In genomic region chr12:105328396-105328795, GRCm38 (mm10) we compare ENCODE assay signal across 21 mouse cellular contexts. TPM values are rescaled to one million over a fixed set of nuclear protein-coding genes. Genes with fewer than 3 reads are reported as not detected.
A peak's percentile ranks its signal among the peaks of the same experiment; 100 is the strongest.
DNase-seq lines count a peak whose midpoint lies in the region; ATAC-seq lines count a peak whose summit lies in the region.
"Had no signal": no experiment of that assay in that cellular context is flagged by ENCODE, and none has a peak within 500 bp of the region (broad histone marks: within the 10 kb centered on the region; RNA-seq: fewer than 3 reads in every experiment).

No protein-coding gene starts in this region.

- peaks cover 12% of the 10 kb centered on the region; the same call in 1 of the 2 replicates for H3K4me1 ChIP-seq in neural tube, embryonic 15.5 days
- H3K4me1 ChIP-seq: heart, embryonic 10.5 days; neural tube, embryonic 12.5 days had no signal

- peak; percentile 87 for DNase-seq in right cerebral cortex, adult 18-20 months
- DNase-seq in right cerebral cortex, postnatal 4 days: no peak
- peak; percentile 60 to 86 for DNase-seq in frontal cortex, postnatal 36 days (ENCODE audit: low spot score in 2 of 2)
- peak; percentile 68 to 74 for DNase-seq in left cerebral cortex, postnatal 36 days (ENCODE audit: low spot score in 2 of 2)
- no peak for DNase-seq in embryo, embryonic 10 days (ENCODE audit: low spot score)
- no peak for DNase-seq in urinary bladder, postnatal 4 days (ENCODE audit: low spot score in 2 of 2)
- DNase-seq: adrenal gland, adult 2 months; cerebellum, adult 9-11 months; gastrocnemius, postnatal 10 days; heart, postnatal 14 days had no signal

- no peaks in the 10 kb centered on the region for H3K36me3 ChIP-seq in neural tube, embryonic 15.5 days
- H3K36me3 ChIP-seq: G1E; heart, embryonic 10.5 days; hindbrain, embryonic 15.5 days; neural tube, embryonic 12.5 days had no signal

- intact Hi-C loops in left cerebral cortex, postnatal 36 days (cut with DNase I): no loop called here

- no peak overlapping the region for H3K4me3 ChIP-seq in neural tube, embryonic 15.5 days (replicated peaks)
- H3K4me3 ChIP-seq: heart, embryonic 10.5 days; hindbrain, embryonic 15.5 days; neural tube, embryonic 12.5 days had no signal

- no peak for ATAC-seq in neural tube, embryonic 15.5 days (ENCODE audit: low FRiP score)
- ATAC-seq: intestine, postnatal 0 days had no signal

- H3K27ac ChIP-seq in neural tube, embryonic 15.5 days (replicated peaks): no peak overlapping the region
- H3K27ac ChIP-seq: heart, embryonic 10.5 days; hindbrain, embryonic 15.5 days; kidney, postnatal 0 days; neural tube, embryonic 12.5 days; stomach, postnatal 0 days had no signal

- H3K9ac ChIP-seq in neural tube, embryonic 15.5 days (replicated peaks): no peak overlapping the region
- H3K9ac ChIP-seq: hindbrain, embryonic 15.5 days; neural tube, embryonic 12.5 days had no signal

- 30% methylated on average over 11 of the region's 11 CpGs for WGBS in neural tube, embryonic 15.5 days

- H3K4me2 ChIP-seq in neural tube, embryonic 15.5 days: no peak overlapping the region
- H3K4me2 ChIP-seq: hindbrain, embryonic 15.5 days; liver, embryonic 11.5 days; neural tube, embryonic 12.5 days had no signal

- no peaks in the 10 kb centered on the region for H3K27me3 ChIP-seq in neural tube, embryonic 15.5 days (replicated peaks)
- H3K27me3 ChIP-seq: hindbrain, embryonic 15.5 days; neural tube, embryonic 12.5 days had no signal

- no peaks in the 10 kb centered on the region for H3K9me3 ChIP-seq in neural tube, embryonic 15.5 days (replicated peaks)
- H3K9me3 ChIP-seq: heart, embryonic 10.5 days; hindbrain, embryonic 15.5 days; neural tube, embryonic 12.5 days had no signal

RNA-seq across cellular contexts. Expression of gene Tunar, which starts 5.3 kb away (rescaled TPM):
- 10 to 100 TPM in 1 of 2 experiments, 1 to 10 TPM in 1; 7.1 to 12.7 TPM for total RNA-seq in left cerebral cortex, postnatal 36 days (2021)
- 24.1 and 24.2 TPM in 2 replicates for polyA plus RNA-seq in neural tube, embryonic 15.5 days (2015; fragmentation: Nextera tagmentation; extraction: Ambion mirVana)
- total RNA-seq: gastrocnemius, postnatal 10 days; heart, postnatal 14 days; megakaryocyte-erythroid progenitor cell, adult 5-6 weeks had no signal
- polyA plus RNA-seq: G1E; spleen, adult 2 months had no signal

Comparison
In these comparisons a context has a peak if more than half of its experiments do, and no peak if none do; other contexts are left out.
1. DNase-seq: peak in right cerebral cortex, adult 18-20 months (single experiment), frontal cortex, postnatal 36 days (2 of 2) and left cerebral cortex, postnatal 36 days (2 of 2); none in right cerebral cortex, postnatal 4 days (single experiment), embryo, embryonic 10 days (single experiment) and urinary bladder, postnatal 4 days (0 of 2).